Mouse (Mus musculus) left cerebral cortex, postnatal 25 days (tissue): ENCODE measurements around the gene Nus1. TPM values are rescaled to one million over a fixed set of nuclear protein-coding genes. Genes with fewer than 3 reads are reported as not detected.

Experiments
- DNase-seq, 2 experiments: peaks; one replicate each; pipeline ENCODE4 v3.0.0; 2022; ENCODE audit warnings: low spot score in 2 of 2, mixed read lengths in 1 of 2
- intact Hi-C: fragments of 180-260 bp; cut with DNase I; formaldehyde crosslinking; loops from one replicate; pipeline ENCODE4 v1.15.1; 2025
- total RNA-seq, 2 experiments: library from RNA; stranded (reverse); gene quantifications; 2 replicates each; pipeline ENCODE4 v1.2.3; 2021

Nus1 gene
- total RNA-seq, 2 experiments from 2014 or later = 64.6 to 65.6 TPM

DNA sequence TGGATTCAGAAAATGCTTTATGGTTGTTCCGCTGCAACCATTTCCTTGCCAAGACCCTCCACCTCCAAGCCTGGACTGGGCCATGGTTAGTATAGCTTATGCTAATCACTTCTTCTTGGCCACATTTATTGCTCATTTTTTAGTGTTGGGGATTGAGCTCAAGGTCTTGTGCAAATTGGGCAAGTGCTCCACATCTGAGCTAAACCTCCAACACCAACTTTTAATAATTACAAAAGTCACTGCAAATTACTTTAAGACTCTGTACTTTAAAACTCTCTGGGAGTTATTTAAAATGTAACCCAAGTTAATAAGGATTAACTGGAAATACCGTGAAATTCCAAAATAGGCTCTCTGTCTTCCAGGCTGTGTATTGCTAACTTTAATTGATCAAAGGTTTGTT lies 9.8 kb upstream of the Nus1 start:
- no peak for DNase-seq
- intact Hi-C loops = no loop called here

GRCm38 (mm10) chr10:52415020-52415419 lies 2.3 kb upstream of the Nus1 start:
- no peak for DNase-seq
- intact Hi-C loops = no loop called here

DNA sequence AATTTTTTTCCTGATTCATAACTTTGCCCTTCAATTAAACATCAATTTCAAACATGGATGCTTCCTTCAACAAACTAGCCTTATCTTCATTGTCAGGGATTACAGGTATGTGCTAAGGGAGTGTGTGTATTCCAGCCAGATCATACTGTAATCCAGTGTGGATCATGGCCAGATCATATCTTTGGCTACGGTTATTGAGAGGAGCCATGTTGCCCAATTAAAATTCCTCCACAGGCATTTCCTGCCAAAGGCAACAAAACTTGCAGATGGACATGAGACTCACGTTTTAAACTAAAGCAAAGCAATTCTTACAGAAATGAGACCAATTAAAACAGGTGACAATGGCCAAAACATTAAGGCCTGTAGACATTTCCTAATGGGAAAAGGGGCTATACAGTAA lies 889 bp upstream of the Nus1 start:
- intact Hi-C loops = no loop called here
- DNase-seq = no peak

DNA sequence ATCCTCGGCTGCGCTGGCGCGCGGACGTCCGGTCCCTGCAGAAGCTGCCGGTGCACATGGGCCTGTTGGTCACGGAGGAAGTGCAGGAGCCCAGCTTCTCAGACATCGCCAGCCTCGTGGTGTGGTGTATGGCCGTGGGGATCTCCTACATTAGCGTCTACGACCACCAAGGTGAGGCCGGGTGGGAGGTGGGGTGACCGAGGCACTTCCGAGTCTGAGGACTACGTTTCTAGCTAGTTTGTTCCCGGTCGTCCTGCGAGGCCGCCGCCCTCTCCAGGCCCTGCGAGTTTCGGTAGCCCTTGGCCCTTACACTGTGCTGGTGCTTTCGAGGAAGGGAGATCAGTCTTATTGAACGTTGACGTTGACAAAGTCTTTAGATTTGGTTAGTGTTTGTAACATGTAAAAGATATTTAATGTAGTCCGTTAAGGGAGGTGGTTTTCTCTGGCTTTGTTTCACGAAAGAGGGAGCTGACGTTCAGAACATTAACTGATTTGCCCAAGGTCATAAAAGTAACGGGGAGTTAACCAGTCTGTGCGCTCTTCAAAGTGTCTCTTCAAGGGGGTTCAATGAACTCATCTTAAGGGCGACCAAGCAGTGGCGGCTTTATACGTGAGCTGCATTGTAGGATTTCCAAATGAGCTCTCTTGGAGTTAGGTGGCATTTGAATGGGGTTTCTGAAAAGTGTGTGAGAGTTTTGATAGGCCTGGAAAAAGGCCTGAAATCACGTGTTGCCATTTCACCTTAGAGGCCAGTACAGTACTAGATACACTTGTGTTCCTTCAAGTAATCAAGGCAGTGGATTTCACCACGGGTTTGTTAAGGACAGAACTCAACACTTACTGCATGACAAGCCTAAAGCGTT lies 882 bp downstream of the Nus1 start:
- no peak for DNase-seq
- intact Hi-C loops = loop anchor here (1.0 kb wide), 1 partner anchor 36 kb away; the partner anchor contains the start of gene Gopc

- intact Hi-C loops = no loop called here
- no peak for DNase-seq
Measured at GRCm38 (mm10) chr10:52418931-52419330, 1.6 kb downstream of the Nus1 start.

GRCm38 (mm10) chr10:52419402-52419801 lies 2.1 kb downstream of the Nus1 start:
- intact Hi-C loops = no loop called here
- no peak for DNase-seq

DNA sequence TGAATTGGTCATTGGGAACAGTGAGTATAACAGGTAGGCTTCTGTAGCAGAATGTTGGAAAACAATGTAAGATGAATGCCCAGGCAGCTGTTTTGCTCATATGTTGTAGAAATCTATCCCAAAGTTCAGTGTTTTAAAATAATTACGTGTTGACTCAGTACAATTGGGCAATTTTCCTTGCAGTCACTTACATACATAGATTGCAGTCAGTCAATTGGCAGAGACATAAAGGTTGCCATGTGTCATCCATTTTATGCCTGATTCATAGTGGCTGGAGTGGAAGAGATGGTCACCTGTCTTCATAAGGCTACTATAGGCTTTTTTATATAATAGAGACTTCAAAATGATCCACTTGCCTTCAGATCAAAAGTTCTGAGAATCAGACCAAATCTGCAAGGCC lies 3.2 kb downstream of the Nus1 start:
- intact Hi-C loops = loop anchor here (5.0 kb wide), 1 partner anchor 272 kb away; the partner anchor contains the start of gene Slc35f1
- no peak for DNase-seq

- intact Hi-C loops = loop anchor here (5.0 kb wide), 1 partner anchor 271 kb away; the partner anchor contains the start of gene Slc35f1
- DNase-seq = no peak
Measured at GRCm38 (mm10) chr10:52421716-52422115, 4.4 kb downstream of the Nus1 start.

- peak in 1 of 2 experiments; percentile 21 for DNase-seq
- intact Hi-C loops = loop anchor here (5.0 kb wide), 1 partner anchor 269 kb away; the partner anchor contains the start of gene Slc35f1
Measured at GRCm38 (mm10) chr10:52423097-52423496, 5.8 kb downstream of the Nus1 start.

- intact Hi-C loops = no loop called here
- DNase-seq = no peak
Measured at GRCm38 (mm10) chr10:52426314-52426980, 9.1 kb downstream of the Nus1 start.

GRCm38 (mm10) chr10:52427634-52428415 lies 10.5 kb downstream of the Nus1 start:
- DNase-seq = no peak
- intact Hi-C loops = no loop called here

DNA sequence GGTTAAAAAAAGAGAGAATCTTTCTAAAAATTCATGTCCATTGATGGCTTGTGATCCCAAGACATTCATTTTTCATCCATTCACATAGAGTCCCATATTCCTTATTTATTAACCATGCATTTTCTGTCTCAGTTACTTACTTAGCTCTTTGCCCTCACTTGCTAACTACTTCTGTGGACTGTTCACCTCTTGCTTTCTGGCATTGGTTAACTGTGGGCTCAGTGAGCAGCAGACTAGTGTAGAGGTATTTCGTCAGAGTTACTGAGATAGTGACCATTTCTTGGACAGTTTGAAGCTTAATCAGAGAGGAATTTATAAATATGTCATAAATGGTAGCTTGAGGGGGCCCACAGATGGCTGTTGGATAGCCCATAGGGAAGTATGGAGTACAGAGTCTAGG lies 13.6 kb downstream of the Nus1 start:
- intact Hi-C loops = no loop called here
- no peak for DNase-seq

DNA sequence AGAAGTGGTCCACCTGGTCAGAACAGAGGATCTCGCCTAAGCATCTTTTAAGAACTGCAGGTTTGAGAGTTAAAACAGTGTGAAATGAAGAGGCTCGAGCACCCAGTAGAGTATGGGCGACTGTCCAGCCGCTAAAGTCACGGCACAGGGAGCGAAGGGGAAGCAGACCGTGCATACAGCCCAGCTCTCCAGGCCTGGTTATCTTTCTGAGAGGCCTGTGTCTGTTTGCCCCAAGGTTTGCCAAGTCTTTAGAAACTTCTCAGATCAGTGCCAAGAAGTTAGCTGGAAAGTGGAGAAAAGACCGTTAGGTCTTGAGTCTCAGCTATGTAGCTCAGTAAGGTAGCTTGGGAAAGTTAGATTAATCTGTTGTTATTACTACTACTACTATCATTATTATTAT lies 17.5 kb downstream of the Nus1 start:
- intact Hi-C loops = no loop called here
- DNase-seq = no peak

DNA sequence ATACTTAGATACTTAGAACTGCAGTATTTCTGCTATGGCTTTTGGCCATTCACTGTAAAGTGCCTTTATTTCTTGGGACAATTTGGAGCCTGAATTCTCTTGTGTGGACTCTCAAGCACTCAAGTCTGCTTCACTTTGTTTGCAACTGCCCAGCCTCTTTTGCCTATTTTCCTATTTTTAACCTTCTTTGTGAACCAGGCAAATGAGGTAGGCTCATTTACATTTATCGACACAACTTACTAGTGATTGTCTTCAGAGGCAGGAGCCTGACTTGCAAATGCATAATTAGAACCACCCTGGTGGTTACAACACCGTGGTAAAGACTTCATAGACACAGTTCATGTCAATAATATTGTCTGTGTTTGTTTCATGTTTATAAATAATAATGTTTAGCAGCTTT lies 43.3 kb downstream of the Nus1 start:
- intact Hi-C loops = no loop called here
- no peak for DNase-seq

DNA sequence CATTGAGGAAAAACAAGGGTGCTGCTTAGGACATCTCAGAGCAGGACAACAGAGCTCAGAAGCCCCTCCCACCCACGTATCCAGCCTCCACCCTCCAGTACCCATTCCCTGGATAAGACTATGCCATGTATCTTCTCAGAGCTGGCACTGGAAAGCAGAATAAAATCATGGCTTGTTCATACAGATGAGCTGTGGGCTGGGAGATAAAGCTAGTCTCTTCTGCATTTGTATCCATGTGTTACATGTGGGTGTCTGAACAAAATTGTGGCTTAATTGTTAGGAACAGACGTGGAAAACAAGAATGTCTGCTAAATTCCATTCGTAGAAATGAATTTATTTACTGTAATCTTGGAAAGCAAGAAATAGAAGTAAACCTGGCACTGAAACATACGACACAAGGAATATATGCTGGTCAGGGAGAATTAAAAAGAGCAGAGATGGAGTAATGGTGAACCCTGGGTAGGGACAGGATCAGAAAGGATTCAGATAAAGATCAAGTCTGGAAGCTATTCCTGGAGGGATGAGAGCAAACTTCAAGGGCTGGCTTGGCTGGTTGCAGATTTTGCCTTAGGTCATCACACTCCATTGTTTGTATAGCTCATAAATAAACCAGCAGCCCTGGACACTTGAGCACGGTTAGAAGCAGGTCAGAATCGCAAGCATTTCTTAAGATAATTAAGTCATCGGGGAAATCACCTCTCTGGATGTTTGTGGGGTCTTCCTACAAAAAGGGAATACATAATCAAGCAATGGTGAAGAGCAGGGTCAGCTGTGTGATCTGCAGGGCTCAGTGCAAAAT lies 46.8 kb downstream of the Nus1 start:
- intact Hi-C loops = no loop called here
- DNase-seq = peak in 1 of 2 experiments; percentile 36

DNA sequence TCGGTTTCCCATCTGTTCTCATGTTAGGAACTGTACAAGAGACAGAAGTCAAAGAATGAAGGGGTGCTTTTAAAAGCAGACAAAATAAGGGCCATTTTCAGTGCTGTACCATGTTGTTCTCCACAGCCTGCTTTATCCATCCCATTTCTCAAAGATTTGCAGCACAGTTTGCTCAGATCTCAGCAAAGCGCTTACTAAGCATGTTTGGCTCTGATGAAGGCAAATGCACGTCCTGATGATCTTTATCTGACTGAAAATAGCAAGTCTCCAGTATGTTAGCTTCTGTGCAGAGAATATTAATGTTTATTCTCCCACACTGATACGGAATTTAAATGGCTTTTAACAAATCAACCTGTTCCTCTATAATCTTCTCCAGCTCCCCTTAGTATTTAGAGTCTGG lies 54.2 kb downstream of the Nus1 start:
- intact Hi-C loops = no loop called here
- DNase-seq = no peak
